Mouse (Mus musculus) bone marrow macrophage, adult 2 months (primary cell): ENCODE measurements around the gene St3gal6. TPM values are rescaled to one million over a fixed set of nuclear protein-coding genes. Genes with fewer than 3 reads are reported as not detected.

ENCODE experiments used
- H3K27ac ChIP-seq: 2 replicates; pipeline ENCODE4 v1.5.1; 2012; ENCODE audit warnings: low read depth, low read length; ENCODE audit not compliant: insufficient read depth
- H3K4me1 ChIP-seq: 2 replicates; pipeline ENCODE4 v1.6.1; 2012; ENCODE audit warnings: low read length; ENCODE audit not compliant: control insufficient read depth, insufficient read depth
- H3K4me3 ChIP-seq: 2 replicates; pipeline ENCODE4 v1.5.1; 2012; ENCODE audit warnings: mild to moderate bottlenecking, low read length, moderate library complexity; ENCODE audit not compliant: insufficient read depth
- CTCF ChIP-seq: IDR thresholded peaks from 2 replicates; pipeline ENCODE4 v1.5.1; 2012; ENCODE audit warnings: low read depth, mild to moderate bottlenecking, low read length, moderate library complexity
- POLR2A ChIP-seq: IDR thresholded peaks from 2 replicates; pipeline ENCODE4 v1.6.1; 2012; ENCODE audit warnings: mild to moderate bottlenecking, low read depth, low read length, borderline replicate concordance
- polyA plus RNA-seq: library from polyadenylated mRNA; stranded (reverse); fragments of >200 nt; gene quantifications from 2 replicates; pipeline ENCODE4 v1.2.4, GENCODE M21; 2012; ENCODE audit not compliant: missing spikeins, insufficient read depth, insufficient read length

St3gal6 gene
- polyA plus RNA-seq, 1 experiment, result 8.5 TPM

DNA sequence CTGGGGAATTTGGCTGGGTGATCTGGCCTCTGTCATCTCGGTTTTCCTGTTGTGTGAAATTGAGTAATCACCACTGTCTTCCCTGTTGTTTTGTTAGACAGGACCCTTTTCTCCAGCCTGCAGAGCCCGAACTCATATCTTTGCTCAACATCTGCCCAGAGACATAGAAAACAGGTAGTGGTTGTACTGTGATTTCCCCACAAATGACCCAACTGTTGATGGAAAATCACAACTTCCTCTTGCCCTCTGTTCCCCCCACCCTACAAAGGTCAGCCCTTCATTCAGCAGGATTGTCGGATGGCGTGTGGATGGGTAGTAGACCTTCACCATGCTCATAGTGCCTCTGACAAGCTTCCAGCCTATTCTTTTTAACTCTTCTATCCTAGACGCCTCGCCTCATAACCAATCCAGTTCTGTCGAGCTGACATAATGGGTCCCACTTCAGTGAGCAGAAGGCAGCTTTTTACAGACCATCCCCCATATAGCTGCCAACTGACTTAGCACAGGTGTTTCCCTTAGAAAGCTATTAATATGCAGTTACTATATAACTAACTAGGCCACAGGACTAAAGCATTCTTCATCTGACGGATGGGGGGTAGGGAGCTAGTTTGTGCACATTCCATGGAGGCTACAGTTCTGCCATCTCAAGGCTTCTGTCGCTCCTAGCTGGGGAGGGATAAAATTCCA, 42.7 kb downstream of the St3gal6 start:
- H3K27ac ChIP-seq, result peak overlapping the region; percentile 35

GRCm38 (mm10) chr16:58479898-58480448, 44.1 kb downstream of the St3gal6 start:
- H3K27ac ChIP-seq, result no peak overlapping the region
- H3K4me1 ChIP-seq, result peaks cover 46% of the 10 kb centered on the region
- TF ChIP-seq CTCF (no peak), POLR2A (no peak)
- H3K4me3 ChIP-seq, result no peak overlapping the region

More for the DNA sequence above, 42.7 kb downstream of the St3gal6 start:
- Histone ChIP-seq H3K4me1 (peaks cover 34% of the 10 kb centered on the region), H3K4me3 (no peak overlapping the region)
- TF ChIP-seq POLR2A (no peak), CTCF (no peak)

- Histone ChIP-seq H3K4me1 (peaks cover 39% of the 10 kb centered on the region), H3K4me3 (no peak overlapping the region), H3K27ac (peak overlapping the region; percentile 62)
- TF ChIP-seq POLR2A (no peak), CTCF (no peak)
These were observed 47.7 kb downstream of the St3gal6 start for GRCm38 (mm10) chr16:58476363-58476762.

DNA sequence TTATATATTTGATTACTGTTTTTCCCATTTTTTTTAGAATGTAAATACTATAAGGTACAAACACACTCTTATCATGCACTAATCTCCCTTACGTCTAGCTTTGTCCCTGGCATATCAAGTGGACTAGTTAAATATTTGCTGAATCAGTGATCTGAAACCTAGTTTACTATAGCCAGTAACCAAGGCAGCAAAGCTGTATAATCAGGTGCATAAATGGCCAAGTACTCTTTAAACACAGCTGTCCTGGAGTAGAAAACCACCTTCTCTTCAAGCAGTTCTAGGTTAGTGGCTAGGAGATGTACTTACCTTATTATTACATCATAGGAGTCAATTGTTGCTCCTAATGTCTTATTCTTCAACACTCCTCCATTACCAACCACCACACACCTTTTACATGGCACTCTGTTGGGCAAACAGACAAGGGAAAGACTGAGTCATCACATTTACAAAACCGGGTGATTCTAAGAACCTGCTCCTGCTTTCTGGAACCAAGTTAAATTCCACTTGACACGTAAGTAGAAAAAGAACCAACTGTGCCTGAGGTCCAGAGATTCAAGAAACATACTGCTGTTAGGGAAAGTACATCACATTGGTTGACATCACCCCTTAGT, 48.4 kb downstream of the St3gal6 start:
- H3K27ac ChIP-seq, result peak overlapping the region; percentile 62
- H3K4me1 ChIP-seq, result peaks cover 34% of the 10 kb centered on the region
- TF ChIP-seq POLR2A (no peak), CTCF (no peak)
- no peak overlapping the region for H3K4me3 ChIP-seq

DNA sequence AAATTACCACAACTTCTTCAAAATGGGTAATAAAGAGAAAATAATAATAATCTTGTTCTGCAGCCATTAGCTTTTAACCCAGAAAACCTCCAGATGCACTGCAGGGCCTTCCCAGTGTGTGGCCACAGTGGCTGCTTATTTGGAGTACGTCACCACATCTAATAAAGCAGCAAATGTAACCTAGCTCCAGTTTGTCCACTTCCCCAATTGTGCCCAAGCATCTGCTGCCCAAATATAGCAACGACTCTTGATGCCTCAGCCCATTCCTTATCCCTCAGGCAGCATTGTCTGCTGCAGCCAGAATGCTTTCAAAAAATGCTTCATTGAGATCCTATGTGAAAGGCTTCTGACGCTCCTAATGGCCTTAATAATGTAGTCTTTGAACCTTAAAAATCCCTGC, 49.2 kb downstream of the St3gal6 start:
- Histone ChIP-seq H3K4me3 (no peak overlapping the region), H3K4me1 (peaks cover 27% of the 10 kb centered on the region), H3K27ac (peak overlapping the region; percentile 48)
- TF ChIP-seq CTCF, result no peak
- no peak for TF ChIP-seq POLR2A

GRCm38 (mm10) chr16:58470841-58471240, 53.2 kb downstream of the St3gal6 start:
- Histone ChIP-seq H3K27ac (no peak overlapping the region), H3K4me3 (no peak overlapping the region), H3K4me1 (peaks cover 17% of the 10 kb centered on the region)
- TF ChIP-seq POLR2A (no peak), CTCF (no peak)

DNA sequence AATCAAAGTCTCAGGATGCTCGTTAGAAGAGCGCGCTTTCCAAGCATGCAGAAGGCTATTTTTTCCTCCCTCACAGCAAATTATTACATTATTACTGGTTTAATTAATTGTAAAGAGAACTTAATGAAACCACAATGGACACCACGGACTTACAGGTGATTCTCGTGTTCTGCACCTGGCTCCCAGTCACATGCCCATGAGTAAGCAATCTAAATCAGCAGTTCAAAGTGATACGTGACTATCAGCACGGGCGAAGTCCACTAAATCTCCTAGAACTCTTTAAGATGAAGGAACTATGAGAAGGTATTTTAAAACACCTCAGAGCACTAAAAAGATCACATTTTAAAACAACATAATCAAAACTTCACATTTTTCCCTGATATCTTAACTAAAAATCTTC, 54.0 kb downstream of the St3gal6 start:
- Histone ChIP-seq H3K4me1 (peaks cover 12% of the 10 kb centered on the region), H3K4me3 (no peak overlapping the region), H3K27ac (no peak overlapping the region)
- TF ChIP-seq CTCF (no peak), POLR2A (no peak)

DNA sequence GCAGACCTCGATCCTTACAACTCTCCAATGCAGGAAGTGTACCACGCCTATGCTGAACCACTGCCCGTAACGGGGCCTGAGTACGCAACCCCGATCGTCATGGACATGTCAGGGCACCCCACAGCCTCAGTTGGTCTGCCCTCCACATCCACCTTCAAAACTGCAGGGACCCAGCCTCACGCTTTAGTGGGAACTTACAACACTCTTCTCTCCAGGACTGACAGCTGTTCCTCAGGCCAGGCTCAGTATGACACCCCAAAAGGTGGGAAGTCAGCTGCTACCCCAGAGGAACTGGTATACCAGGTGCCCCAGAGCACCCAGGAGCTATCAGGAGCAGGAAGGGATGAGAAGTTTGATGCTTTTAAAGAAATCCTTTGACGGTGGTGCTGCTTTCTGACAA, 58.6 kb downstream of the St3gal6 start:
- Histone ChIP-seq H3K27ac (no peak overlapping the region), H3K4me3 (no peak overlapping the region), H3K4me1 (peaks cover 2% of the 10 kb centered on the region; the same call in 1 of the 2 replicates)
- TF ChIP-seq POLR2A, result no peak
- TF ChIP-seq CTCF, result no peak

- H3K27ac ChIP-seq, result no peak overlapping the region
- H3K4me3 ChIP-seq, result no peak overlapping the region
- no peaks in the 10 kb centered on the region for H3K4me1 ChIP-seq
- no peak for TF ChIP-seq POLR2A
- no peak for TF ChIP-seq CTCF
These were observed 60.0 kb downstream of the St3gal6 start for GRCm38 (mm10) chr16:58464051-58464450.

DNA sequence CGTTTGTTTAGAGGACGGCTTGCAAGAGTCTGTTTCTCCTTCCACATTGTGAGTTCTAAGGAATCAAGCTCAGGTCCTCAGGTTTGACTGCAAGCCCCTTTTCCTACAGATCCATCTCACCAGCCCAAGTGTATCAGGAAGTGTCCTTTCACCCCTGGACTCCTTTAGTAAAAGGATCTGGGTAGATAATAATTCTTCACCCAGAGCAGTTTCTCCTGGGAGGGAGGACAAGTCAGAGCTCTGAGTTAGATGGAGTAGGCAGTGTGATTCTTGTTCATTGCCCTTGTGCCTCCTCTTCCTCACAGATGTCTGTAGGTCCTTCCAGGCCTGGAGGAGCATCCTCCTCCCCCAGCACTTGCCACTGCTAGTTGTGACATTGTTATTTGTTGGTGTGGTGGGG, 61.5 kb downstream of the St3gal6 start:
- H3K4me1 ChIP-seq, result no peaks in the 10 kb centered on the region
- no peak overlapping the region for H3K27ac ChIP-seq
- H3K4me3 ChIP-seq, result no peak overlapping the region
- TF ChIP-seq POLR2A (no peak), CTCF (no peak)
